Mouse (Mus musculus): ENCODE data around the gene Slc25a42.
A peak's percentile ranks its signal among the peaks of the same experiment; 100 is the strongest.

The Slc25a42 gene

GRCm38 (mm10) chr8:70215092-70215491 lies 3.0 kb upstream of the Slc25a42 start:
- DNase-seq (ENCODE audit: low spot score in 2 of 2): no peak

GRCm38 (mm10) chr8:70214411-70214810 lies 2.3 kb upstream of the Slc25a42 start:
- DNase-seq (ENCODE audit: low spot score in 2 of 2): no peak

- peak in 1 of 2 experiments; percentile 53 for DNase-seq (ENCODE audit: low spot score in 2 of 2)
Measured at GRCm38 (mm10) chr8:70211726-70212111, 386 bp downstream of the Slc25a42 start.

GRCm38 (mm10) chr8:70211275-70211674 lies 830 bp downstream of the Slc25a42 start:
- no peak for DNase-seq (ENCODE audit: low spot score in 2 of 2)

- peak in 1 of 2 experiments; percentile 50 for DNase-seq (ENCODE audit: low spot score in 2 of 2)
Measured at GRCm38 (mm10) chr8:70210538-70210937, 1.6 kb downstream of the Slc25a42 start.

- DNase-seq (ENCODE audit: low spot score in 2 of 2): no peak
Measured at GRCm38 (mm10) chr8:70208130-70208529, 4.0 kb downstream of the Slc25a42 start.

- no peak for DNase-seq (ENCODE audit: low spot score in 2 of 2)
Measured at GRCm38 (mm10) chr8:70204757-70205156, 7.3 kb downstream of the Slc25a42 start.

- no peak for DNase-seq (ENCODE audit: low spot score in 2 of 2)
Measured at GRCm38 (mm10) chr8:70203072-70203471, 9.0 kb downstream of the Slc25a42 start.

GRCm38 (mm10) chr8:70201417-70201816 lies 10.7 kb downstream of the Slc25a42 start:
- DNase-seq (ENCODE audit: low spot score in 2 of 2): no peak

- DNase-seq (ENCODE audit: low spot score in 2 of 2): no peak
Measured at GRCm38 (mm10) chr8:70200098-70200681, 11.9 kb downstream of the Slc25a42 start.

- no peak for DNase-seq (ENCODE audit: low spot score in 2 of 2)
Measured at GRCm38 (mm10) chr8:70197603-70198002, 14.5 kb downstream of the Slc25a42 start.

- no peak for DNase-seq (ENCODE audit: low spot score in 2 of 2)
Measured at GRCm38 (mm10) chr8:70195762-70196161, 16.3 kb downstream of the Slc25a42 start.

GRCm38 (mm10) chr8:70194191-70194590 lies 17.9 kb downstream of the Slc25a42 start:
- no peak for DNase-seq (ENCODE audit: low spot score in 2 of 2)

GRCm38 (mm10) chr8:70193238-70193637 lies 18.9 kb downstream of the Slc25a42 start:
- DNase-seq (ENCODE audit: low spot score in 2 of 2): no peak

GRCm38 (mm10) chr8:70188707-70189106 lies 23.4 kb downstream of the Slc25a42 start:
- no peak for DNase-seq (ENCODE audit: low spot score in 2 of 2)

GRCm38 (mm10) chr8:70183194-70183593 lies 28.9 kb downstream of the Slc25a42 start:
- no peak for DNase-seq (ENCODE audit: low spot score in 2 of 2)

GRCm38 (mm10) chr8:70181903-70182252 lies 30.2 kb downstream of the Slc25a42 start:
- DNase-seq (ENCODE audit: low spot score in 2 of 2): no peak

- DNase-seq (ENCODE audit: low spot score in 2 of 2): no peak
Measured at GRCm38 (mm10) chr8:70181212-70181902, 30.7 kb downstream of the Slc25a42 start.

- no peak for DNase-seq (ENCODE audit: low spot score in 2 of 2)
Measured at GRCm38 (mm10) chr8:70179082-70179481, 33.0 kb downstream of the Slc25a42 start.

GRCm38 (mm10) chr8:70178231-70178630 lies 33.9 kb downstream of the Slc25a42 start:
- no peak for DNase-seq (ENCODE audit: low spot score in 2 of 2)

GRCm38 (mm10) chr8:70174079-70174478 lies 38.0 kb downstream of the Slc25a42 start:
- no peak for DNase-seq (ENCODE audit: low spot score in 2 of 2)

- no peak for DNase-seq (ENCODE audit: low spot score in 2 of 2)
Measured at GRCm38 (mm10) chr8:70173320-70173719, 38.8 kb downstream of the Slc25a42 start.

- DNase-seq (ENCODE audit: low spot score in 2 of 2): peak; percentile 88 to 90
Measured at GRCm38 (mm10) chr8:70172043-70172681, 39.9 kb downstream of the Slc25a42 start, which contains the start of gene Tmem161a. Tmem161a (plus strand) TSS chr8:70172356.

Data from frontal cortex, postnatal 10 days (tissue).